Mouse (Mus musculus) telencephalon, adult 2 months (tissue): ENCODE results near the gene Tmem141.

Experiments
- DNase-seq: peaks from one replicate; pipeline ENCODE4 v3.0.0-alpha.2; 2011; ENCODE audit warnings: low read depth, low spot score

Tmem141 gene

DNA sequence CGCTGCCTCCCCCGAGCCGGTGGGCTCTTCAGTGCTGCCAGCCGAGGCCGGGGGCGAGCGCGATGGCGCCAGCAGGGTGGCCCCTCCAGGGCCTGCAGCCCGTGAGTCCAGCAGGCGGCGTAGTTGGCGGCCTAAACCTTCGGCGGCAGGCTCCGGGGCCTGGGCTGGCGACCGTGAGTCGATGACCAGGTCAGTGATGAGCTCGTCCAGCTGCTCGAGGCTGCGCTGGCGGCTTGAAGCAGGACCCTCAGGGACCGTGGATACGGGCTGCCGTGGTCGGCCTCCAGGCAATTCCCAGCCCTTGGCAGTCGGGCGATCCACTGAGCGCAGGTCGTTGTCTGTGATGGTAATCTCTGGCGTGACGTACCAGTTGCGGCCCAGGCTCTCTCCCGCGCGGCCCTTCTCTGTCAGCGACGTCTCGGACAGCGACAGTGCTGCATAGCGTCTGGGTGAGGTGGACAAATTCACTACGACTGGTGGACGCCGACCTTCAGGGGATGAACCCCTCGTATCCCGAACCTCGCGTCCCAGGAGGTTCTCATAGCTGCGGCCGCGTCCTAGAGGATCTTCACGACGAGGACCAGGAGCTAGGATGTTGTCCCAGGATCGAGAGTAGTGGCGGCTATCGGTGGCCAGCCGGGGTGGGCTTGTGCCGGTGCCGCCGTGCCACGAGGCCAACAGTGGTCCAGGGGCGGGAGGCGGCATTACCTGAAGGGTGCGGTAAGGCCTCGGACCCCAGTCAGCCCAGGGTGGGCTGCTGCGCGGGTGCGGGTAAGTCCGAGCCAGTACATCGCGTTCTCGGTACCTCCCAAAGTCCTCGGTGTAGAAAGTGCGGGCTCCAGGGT, 43.6 kb downstream of the Tmem141 start:
- no peak for DNase-seq

- no peak for DNase-seq
Measured at GRCm38 (mm10) chr2:25576965-25577891, 44.6 kb downstream of the Tmem141 start.

- peak; percentile 71 for DNase-seq
Measured at GRCm38 (mm10) chr2:25576028-25576850, 45.6 kb downstream of the Tmem141 start.

GRCm38 (mm10) chr2:25575432-25576027, 46.3 kb downstream of the Tmem141 start:
- no peak for DNase-seq

DNA sequence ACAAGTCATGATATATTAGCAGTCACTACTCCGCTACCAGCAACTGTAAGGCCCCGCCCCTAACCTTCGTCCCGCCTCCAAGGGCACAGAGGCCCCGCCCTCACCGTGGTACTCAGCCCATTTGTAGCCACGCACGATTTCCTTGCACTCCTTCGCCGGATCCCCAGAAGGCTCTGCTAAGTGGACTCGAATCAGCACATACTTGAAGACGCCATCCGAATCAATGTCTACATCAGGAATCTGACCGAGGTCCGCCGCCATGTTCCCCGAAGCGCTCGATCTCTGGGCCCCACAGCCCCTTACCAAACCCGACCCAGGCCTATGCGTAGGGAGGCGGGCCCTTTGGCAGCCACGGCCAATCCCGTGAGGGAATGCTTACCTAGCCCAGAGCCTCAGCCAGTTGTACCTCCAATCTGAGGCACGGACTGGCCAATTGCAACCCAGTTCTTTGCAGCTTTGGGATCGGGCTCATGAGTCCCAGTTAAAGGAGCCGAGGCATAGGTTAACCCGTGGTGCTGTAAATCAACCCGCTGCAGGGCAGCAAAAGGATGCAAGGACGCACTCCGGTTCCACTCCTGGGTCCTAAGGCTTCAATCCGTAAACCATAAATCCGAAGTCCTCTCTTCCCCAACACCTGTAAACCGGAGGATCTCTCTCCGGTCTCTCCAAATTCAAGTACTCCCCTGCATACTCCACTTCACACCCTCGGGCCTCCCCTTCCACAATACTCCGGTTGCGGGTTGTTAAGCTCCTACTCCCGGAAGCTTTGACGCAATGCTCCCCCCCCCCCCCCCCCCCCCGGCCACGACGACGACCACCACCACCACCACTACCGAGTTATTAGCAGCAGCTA, 47.0 kb downstream of the Tmem141 start, which contains the start of the genes Mamdc4 and Phpt1:
TSS of gene Mamdc4 (minus strand) at position 267 of the 853 bp plus-strand sequence.
TSS of gene Phpt1 (minus strand) at position 646 of the 853 bp plus-strand sequence.
- peak; percentile 98 for DNase-seq

- no peak for DNase-seq
Measured at GRCm38 (mm10) chr2:25574136-25574535, 47.7 kb downstream of the Tmem141 start.

- DNase-seq = no peak
Measured at GRCm38 (mm10) chr2:25573068-25573467, 48.7 kb downstream of the Tmem141 start.

- no peak for DNase-seq
Measured at GRCm38 (mm10) chr2:25571221-25571620, 50.6 kb downstream of the Tmem141 start.
